Mouse (Mus musculus): ENCODE results near the gene Neurl1a. TPM values are rescaled to one million over a fixed set of nuclear protein-coding genes. Genes with fewer than 3 reads are reported as not detected.

Gene Neurl1a
- polyA plus RNA-seq, 1 experiment from 2014 or later = 15.4 TPM

DNA sequence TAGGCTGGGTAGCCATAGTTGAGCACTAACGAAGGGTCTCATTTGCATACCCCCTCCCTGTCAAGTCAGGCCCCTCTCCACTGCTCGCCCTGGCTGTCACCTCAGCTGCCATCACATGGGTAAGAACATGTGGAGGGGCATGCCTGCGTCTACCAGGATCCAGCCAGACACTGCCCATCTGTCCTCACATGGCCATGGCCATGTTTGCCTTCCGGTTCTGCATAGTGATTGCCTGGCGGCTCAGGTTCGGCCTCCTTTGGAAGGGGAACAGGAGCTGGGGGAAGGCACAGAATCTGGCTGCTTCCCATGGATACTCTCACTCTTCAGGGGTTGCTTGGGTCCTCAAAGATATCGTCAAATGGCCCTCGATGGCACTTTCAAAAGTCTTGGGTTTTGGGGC, 52.1 kb downstream of the Neurl1a start:
- Histone ChIP-seq H3K27ac (replicated peaks) (no peak overlapping the region), H3K36me3 (no peaks in the 10 kb centered on the region), H3K9me3 (replicated peaks) (no peaks in the 10 kb centered on the region), H3K27me3 (replicated peaks) (no peaks in the 10 kb centered on the region), H3K4me2 (no peak overlapping the region), H3K4me1 (peaks cover 15% of the 10 kb centered on the region), H3K4me3 (replicated peaks) (no peak overlapping the region), H3K9ac (replicated peaks) (no peak overlapping the region)
- ATAC-seq (ENCODE audit: low FRiP score) = no peak
- 89% methylated on average over 8 of the region's 8 CpGs for WGBS

DNA sequence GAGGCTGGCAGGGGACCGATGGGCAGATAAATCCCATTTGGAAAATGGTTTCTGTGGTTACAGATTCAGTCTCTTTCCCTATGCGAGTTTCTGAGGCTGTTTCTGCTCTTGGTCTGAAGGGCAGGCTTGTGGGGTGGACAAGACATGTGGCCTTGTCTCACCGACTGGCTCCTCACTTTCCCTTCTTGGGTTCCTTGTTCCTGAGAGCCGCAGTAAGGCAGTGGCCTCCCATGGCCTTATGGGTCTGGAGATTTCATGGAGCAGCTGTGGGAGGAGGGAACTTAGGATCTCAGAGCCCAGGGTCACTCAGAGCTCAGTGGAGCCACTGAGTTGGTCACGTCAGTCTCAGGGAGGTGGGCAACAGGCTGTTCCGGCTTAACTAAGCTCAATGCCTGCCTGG, 52.8 kb downstream of the Neurl1a start:
- H3K27me3 ChIP-seq (replicated peaks) = no peaks in the 10 kb centered on the region
- H3K9me3 ChIP-seq (replicated peaks) = no peaks in the 10 kb centered on the region
- H3K9ac ChIP-seq (replicated peaks) = no peak overlapping the region
- WGBS = 88% methylated on average over 6 of the region's 6 CpGs
- H3K4me2 ChIP-seq = no peak overlapping the region
- H3K4me3 ChIP-seq (replicated peaks) = no peak overlapping the region
- H3K27ac ChIP-seq (replicated peaks) = no peak overlapping the region
- ATAC-seq (ENCODE audit: low FRiP score) = no peak
- H3K36me3 ChIP-seq = no peaks in the 10 kb centered on the region
- H3K4me1 ChIP-seq = peaks cover 15% of the 10 kb centered on the region

DNA sequence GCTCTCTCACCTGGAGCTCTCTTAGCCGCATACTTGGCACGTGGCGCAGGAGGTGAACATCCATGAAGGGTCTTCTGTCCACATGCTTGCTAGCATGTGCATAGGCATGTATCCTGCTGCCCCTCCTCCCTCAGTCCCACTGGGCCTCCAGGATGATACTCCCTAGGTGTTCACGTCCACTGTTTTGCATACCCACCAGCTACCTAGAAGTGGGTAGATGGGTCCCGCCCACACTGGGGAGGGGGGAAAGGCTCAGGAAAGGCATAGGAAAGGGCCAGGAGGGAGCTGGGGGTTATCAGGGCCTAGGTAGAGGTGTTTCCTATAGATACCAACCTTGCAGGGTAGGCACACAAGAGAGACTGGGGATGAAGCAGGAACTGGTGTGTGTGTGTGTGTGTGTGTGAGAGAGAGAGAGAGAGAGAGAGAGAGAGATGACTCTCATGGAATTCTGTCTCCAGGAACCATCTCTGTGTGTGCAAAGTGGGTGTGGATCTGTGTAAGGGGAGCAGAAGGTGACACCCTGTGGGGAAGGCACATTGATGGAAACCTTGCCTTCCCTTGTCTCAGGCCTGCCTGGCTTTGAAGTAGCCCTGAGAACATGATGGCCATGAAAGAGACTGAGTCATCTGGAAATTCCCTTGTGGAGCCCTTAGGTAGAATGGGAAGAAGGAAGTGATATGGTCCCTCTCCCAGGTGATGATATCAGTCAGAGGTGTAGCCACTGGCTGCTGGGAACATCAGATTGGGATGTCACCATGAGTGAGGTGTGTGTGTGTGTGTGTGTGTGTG, 53.7 kb downstream of the Neurl1a start:
- H3K27me3 ChIP-seq (replicated peaks) = no peaks in the 10 kb centered on the region

DNA sequence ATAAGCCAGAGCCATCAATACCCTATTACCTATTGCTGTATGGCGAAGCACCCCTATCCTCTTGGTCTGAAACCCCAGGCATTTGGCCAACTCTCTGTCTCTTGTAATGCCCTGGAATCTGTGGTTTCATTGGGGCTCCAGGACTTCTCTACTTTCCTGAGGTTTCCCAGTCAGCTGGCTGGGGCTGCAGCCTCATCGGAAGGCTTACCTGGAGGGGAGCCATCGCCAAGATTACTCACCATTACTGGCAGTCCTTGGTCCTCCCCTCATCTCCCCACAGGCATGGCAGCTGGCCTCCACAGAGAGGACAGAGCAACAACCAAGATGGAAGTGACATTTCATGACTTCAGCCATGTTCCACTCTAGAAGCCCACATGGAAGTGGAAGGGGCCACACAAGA, 54.5 kb downstream of the Neurl1a start:
- ATAC-seq (ENCODE audit: low FRiP score) = no peak
- WGBS = 95% methylated on average over 3 of the region's 3 CpGs
- H3K9me3 ChIP-seq (replicated peaks) = no peaks in the 10 kb centered on the region
- no peak overlapping the region for H3K4me3 ChIP-seq (replicated peaks)
- H3K36me3 ChIP-seq = no peaks in the 10 kb centered on the region
- no peaks in the 10 kb centered on the region for H3K27me3 ChIP-seq (replicated peaks)
- peaks cover 15% of the 10 kb centered on the region for H3K4me1 ChIP-seq
- H3K9ac ChIP-seq (replicated peaks) = no peak overlapping the region
- H3K4me2 ChIP-seq = no peak overlapping the region
- no peak overlapping the region for H3K27ac ChIP-seq (replicated peaks)

More for the DNA sequence above, 53.7 kb downstream of the Neurl1a start:
- WGBS = 87% methylated on average over 5 of the region's 5 CpGs
- H3K4me1 ChIP-seq = peaks cover 15% of the 10 kb centered on the region
- H3K27ac ChIP-seq (replicated peaks) = no peak overlapping the region
- no peak for ATAC-seq (ENCODE audit: low FRiP score)
- no peak overlapping the region for H3K9ac ChIP-seq (replicated peaks)
- H3K4me3 ChIP-seq (replicated peaks) = no peak overlapping the region
- no peaks in the 10 kb centered on the region for H3K36me3 ChIP-seq
- no peak overlapping the region for H3K4me2 ChIP-seq
- no peaks in the 10 kb centered on the region for H3K9me3 ChIP-seq (replicated peaks)

DNA sequence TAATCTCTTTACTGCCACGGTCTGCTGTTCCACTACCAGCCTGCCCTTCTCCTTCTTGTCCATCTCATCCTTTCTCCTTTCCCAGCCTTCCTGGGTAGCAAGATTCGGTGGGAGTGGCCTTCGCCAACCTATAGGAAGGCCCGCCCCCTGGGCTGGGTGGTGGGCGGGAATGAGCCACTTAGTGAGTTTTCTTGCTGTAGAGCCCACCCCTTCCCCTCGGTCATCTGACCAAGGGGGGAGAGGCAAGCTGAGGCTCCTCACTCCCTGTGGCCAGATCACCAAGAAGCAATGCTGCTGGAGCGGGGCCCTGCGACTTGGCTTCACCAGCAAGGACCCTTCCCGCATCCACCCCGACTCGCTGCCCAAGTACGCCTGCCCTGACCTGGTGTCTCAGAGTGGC, 61.5 kb downstream of the Neurl1a start:
- Histone ChIP-seq H3K9ac (replicated peaks) (no peak overlapping the region), H3K27ac (replicated peaks) (no peak overlapping the region), H3K4me1 (no peaks in the 10 kb centered on the region), H3K27me3 (replicated peaks) (no peaks in the 10 kb centered on the region), H3K4me3 (replicated peaks) (no peak overlapping the region), H3K4me2 (peak overlapping the region; percentile 2), H3K9me3 (replicated peaks) (no peaks in the 10 kb centered on the region), H3K36me3 (no peaks in the 10 kb centered on the region)
- no peak for ATAC-seq (ENCODE audit: low FRiP score)
- WGBS = 44% methylated on average over 12 of the region's 12 CpGs

DNA sequence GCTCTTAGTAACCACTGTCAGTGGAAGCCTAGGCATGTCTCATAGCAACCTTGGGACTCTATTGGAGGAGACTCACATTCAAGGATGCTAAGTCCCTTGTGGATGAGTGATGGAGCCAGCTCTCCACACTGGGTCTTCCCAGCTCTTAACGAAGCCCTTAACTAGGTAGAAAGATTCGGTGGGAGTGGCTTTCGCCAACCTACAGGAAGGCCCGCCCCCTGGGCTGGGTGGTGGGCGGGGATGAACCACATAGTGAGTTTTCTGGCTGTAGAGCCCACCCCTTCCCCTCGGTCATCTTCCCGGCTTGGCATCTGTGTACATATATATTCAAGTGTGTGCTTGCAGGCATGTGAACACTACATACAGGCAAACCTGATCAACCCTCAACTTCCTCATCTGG, 62.3 kb downstream of the Neurl1a start:
- Histone ChIP-seq H3K4me2 (no peak overlapping the region), H3K9ac (replicated peaks) (no peak overlapping the region), H3K9me3 (replicated peaks) (no peaks in the 10 kb centered on the region), H3K27me3 (replicated peaks) (no peaks in the 10 kb centered on the region), H3K36me3 (no peaks in the 10 kb centered on the region), H3K4me3 (replicated peaks) (no peak overlapping the region), H3K4me1 (no peaks in the 10 kb centered on the region), H3K27ac (replicated peaks) (no peak overlapping the region)
- WGBS = 69% methylated on average over 7 of the region's 7 CpGs
- ATAC-seq (ENCODE audit: low FRiP score) = no peak

DNA sequence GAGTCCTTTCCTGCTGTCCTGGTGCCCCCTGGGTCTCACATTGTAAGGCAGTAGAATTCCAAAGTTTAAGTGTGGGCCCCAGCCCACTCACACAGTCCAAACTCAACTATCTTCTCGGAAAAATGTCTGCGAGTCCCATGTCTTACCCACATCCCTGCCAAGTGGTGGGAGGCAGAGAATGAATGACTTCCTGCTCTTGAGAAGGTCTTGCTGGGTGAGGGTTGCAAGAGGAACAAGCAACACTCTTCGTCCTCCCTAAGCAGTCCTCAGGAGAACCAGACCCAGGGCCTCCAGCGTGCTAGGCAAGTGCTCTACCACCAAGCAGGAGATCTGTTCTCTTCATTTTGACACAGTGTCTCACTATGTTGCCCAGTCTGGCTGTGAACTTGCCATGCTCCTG, 63.6 kb downstream of the Neurl1a start:
- Histone ChIP-seq H3K4me1 (no peaks in the 10 kb centered on the region), H3K9me3 (replicated peaks) (no peaks in the 10 kb centered on the region), H3K4me2 (no peak overlapping the region), H3K27ac (replicated peaks) (no peak overlapping the region), H3K27me3 (replicated peaks) (0 out of 2 replicates have a peak, but pooled peaks cover 5% of the 10 kb centered on the region), H3K36me3 (no peaks in the 10 kb centered on the region), H3K4me3 (replicated peaks) (no peak overlapping the region), H3K9ac (replicated peaks) (no peak overlapping the region)
- no peak for ATAC-seq (ENCODE audit: low FRiP score)
- WGBS = 87% methylated on average over 4 of the region's 4 CpGs

DNA sequence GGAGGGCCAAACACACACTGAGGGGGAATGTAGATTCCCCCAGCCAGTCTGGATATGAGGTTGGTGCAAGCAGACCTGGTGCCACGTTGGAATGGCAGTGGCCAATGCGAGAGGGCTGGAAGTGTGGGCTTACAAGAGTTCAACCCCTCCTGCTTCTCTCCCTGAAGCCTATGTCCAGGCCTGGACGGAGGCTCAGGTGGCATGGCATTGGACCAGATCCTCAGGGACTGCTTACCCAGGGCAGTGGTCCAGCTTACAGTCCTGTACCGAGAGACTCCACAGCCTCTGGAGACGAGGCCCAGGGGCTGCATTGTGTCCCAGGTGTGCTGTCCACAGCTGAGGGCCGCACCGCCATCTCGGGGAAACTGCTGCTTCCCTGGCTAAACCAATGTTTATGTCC, 66.9 kb downstream of the Neurl1a start:
- no peaks in the 10 kb centered on the region for H3K4me1 ChIP-seq
- H3K9ac ChIP-seq (replicated peaks) = no peak overlapping the region
- H3K4me3 ChIP-seq (replicated peaks) = no peak overlapping the region
- WGBS = 77% methylated on average over 8 of the region's 8 CpGs
- ATAC-seq (ENCODE audit: low FRiP score) = no peak
- H3K4me2 ChIP-seq = no peak overlapping the region
- H3K27me3 ChIP-seq (replicated peaks) = 0 out of 2 replicates have a peak, but pooled peaks cover 8% of the 10 kb centered on the region
- H3K9me3 ChIP-seq (replicated peaks) = no peaks in the 10 kb centered on the region
- no peaks in the 10 kb centered on the region for H3K36me3 ChIP-seq
- H3K27ac ChIP-seq (replicated peaks) = no peak overlapping the region

DNA sequence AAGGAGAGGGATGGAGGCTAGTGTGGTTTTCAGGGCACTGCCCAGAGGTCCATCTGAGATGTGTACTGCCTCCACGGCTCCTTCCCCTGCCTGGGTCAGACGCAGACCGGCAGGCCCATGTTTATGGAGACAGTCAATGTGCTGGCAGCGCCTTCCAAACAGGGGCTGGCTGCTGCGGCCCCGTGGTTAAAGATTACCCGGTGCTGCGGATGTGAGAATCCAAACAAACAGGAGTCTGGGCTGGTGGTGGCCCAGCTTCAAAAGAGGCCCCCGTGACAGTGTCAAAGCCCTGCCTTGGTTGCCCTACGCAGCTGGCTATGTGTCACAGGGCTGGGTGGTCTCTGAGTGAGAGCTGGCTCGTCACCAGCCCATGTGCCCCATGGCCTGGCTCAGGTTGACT, 69.2 kb downstream of the Neurl1a start:
- H3K36me3 ChIP-seq = no peaks in the 10 kb centered on the region
- H3K4me1 ChIP-seq = peaks cover 2% of the 10 kb centered on the region; the same call in 1 of the 2 replicates
- 25% methylated on average over 11 of the region's 11 CpGs for WGBS
- no peak overlapping the region for H3K4me2 ChIP-seq
- no peaks in the 10 kb centered on the region for H3K9me3 ChIP-seq (replicated peaks)
- H3K27me3 ChIP-seq (replicated peaks) = peaks cover 26% of the 10 kb centered on the region
- no peak overlapping the region for H3K9ac ChIP-seq (replicated peaks)
- no peak overlapping the region for H3K27ac ChIP-seq (replicated peaks)
- no peak overlapping the region for H3K4me3 ChIP-seq (replicated peaks)
- ATAC-seq (ENCODE audit: low FRiP score) = no peak

DNA sequence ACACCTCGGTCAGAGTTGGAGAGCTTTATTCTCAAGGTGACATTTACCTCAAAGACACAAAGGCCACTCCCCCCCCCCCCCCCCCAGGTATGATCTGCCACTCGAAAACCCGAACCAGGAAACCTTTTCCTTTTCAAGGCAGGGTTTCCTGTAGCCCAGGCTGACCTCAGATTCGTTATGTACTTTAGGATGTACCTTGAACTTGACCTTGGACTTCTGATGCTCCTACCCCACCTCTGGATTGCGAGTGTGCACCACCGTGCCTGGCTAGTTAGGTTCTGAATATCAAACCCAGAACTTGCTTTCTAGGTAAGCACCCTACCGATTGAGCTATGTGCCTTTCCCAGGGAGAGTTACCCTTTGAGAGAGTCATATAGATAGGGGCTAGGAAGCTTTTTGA, 69.7 kb downstream of the Neurl1a start:
- Histone ChIP-seq H3K4me2 (no peak overlapping the region), H3K4me1 (peaks cover 7% of the 10 kb centered on the region), H3K27me3 (replicated peaks) (peaks cover 31% of the 10 kb centered on the region), H3K27ac (replicated peaks) (no peak overlapping the region), H3K9ac (replicated peaks) (no peak overlapping the region), H3K9me3 (replicated peaks) (no peaks in the 10 kb centered on the region), H3K4me3 (replicated peaks) (no peak overlapping the region), H3K36me3 (no peaks in the 10 kb centered on the region)
- ATAC-seq (ENCODE audit: low FRiP score) = no peak
- WGBS = 85% methylated on average over 7 of the region's 7 CpGs

DNA sequence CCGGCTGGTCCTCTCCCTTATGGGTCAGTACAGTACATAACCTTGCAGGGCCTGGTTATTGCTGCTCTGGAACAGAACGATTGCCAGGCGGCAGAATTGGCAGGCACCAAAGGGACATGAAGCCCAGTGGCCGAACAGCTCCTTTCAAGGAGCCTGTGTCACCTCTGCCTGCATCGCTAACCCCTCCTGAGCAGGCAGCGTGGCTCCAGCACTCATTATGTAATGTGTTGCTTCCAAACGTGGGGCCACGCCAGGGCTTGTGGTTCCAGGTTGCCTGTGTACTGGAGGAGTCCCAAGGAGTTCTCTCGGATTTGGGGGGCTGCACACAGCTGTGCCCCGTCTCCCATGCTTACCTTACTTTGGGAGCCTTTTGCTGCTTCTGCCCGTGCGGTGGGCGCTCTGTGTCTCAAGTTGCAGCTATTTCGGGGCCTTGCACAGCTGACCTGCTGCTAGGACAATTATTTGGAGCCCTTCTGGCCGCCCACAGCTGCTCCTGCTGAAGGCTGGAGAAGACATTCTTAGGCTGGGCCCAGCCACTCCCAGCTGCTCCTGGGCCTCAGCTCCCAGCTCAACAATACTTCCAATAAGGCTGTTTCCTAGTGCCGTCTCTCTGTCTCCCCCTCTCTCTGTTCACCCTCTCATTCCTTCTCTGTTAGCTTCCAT, 70.4 kb downstream of the Neurl1a start:
- no peaks in the 10 kb centered on the region for H3K36me3 ChIP-seq
- H3K9me3 ChIP-seq (replicated peaks) = no peaks in the 10 kb centered on the region
- WGBS = 66% methylated on average over 16 of the region's 16 CpGs
- no peak overlapping the region for H3K4me3 ChIP-seq (replicated peaks)
- peaks cover 9% of the 10 kb centered on the region for H3K4me1 ChIP-seq
- no peak for ATAC-seq (ENCODE audit: low FRiP score)
- H3K27me3 ChIP-seq (replicated peaks) = peaks cover 39% of the 10 kb centered on the region
- no peak overlapping the region for H3K27ac ChIP-seq (replicated peaks)
- H3K9ac ChIP-seq (replicated peaks) = no peak overlapping the region
- no peak overlapping the region for H3K4me2 ChIP-seq

DNA sequence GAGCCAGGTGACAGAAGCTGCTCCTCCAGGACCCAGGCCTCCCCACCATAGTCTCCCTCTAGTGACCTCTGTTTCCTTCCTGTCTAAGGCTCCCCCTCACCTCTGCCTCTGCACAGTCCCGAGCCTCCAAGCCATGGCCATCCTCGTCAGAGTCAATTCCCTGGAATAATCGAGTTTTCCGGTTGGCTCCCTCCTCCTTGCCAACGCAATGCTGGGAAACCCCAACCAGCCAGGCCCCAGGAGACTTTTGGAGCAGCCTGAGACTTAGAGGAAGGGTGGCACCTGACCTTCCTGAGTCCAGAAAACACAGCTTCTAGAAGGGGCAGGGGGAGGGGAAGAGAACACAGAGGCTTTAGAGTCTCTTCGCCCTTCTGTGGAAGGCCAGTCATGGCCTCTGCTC, 72.3 kb downstream of the Neurl1a start:
- WGBS = 28% methylated on average over 6 of the region's 6 CpGs
- H3K27me3 ChIP-seq (replicated peaks) = peaks cover 44% of the 10 kb centered on the region
- H3K4me3 ChIP-seq (replicated peaks) = no peak overlapping the region
- no peaks in the 10 kb centered on the region for H3K9me3 ChIP-seq (replicated peaks)
- H3K4me1 ChIP-seq = peaks cover 9% of the 10 kb centered on the region
- H3K4me2 ChIP-seq = no peak overlapping the region
- ATAC-seq (ENCODE audit: low FRiP score) = no peak
- H3K27ac ChIP-seq (replicated peaks) = no peak overlapping the region
- no peaks in the 10 kb centered on the region for H3K36me3 ChIP-seq
- H3K9ac ChIP-seq (replicated peaks) = no peak overlapping the region

Measured in neural tube, embryonic 15.5 days (tissue).